Mouse (Mus musculus) stomach, postnatal 0 days (tissue): ENCODE measurements around the gene Armc9. TPM values are rescaled to one million over a fixed set of nuclear protein-coding genes. Genes with fewer than 3 reads are reported as not detected.

Experiments
- ATAC-seq: fragments of 200-750 bp; cut with Nextera tagmentation; 2 replicates; pipeline ENCODE4 v1.8.0; 2017; ENCODE audit not compliant: low FRiP score, low TSS enrichment
- DNase-seq: peaks from one replicate; pipeline ENCODE4 v3.0.0-alpha.2; 2016; ENCODE audit warnings: low spot score
- H3K27ac ChIP-seq: fragments of 300-500 bp; sonication (generic); replicated peaks from 2 replicates; pipeline ENCODE4 v1.5.1; 2014; ENCODE audit warnings: mild to moderate bottlenecking, control low read depth
- H3K27me3 ChIP-seq: fragments of 300-500 bp; sonication (generic); 2 replicates; pipeline ENCODE4 v1.6.1; 2014; ENCODE audit warnings: low read length; ENCODE audit not compliant: control insufficient read depth, insufficient read depth
- H3K36me3 ChIP-seq: fragments of 300-500 bp; sonication (generic); 2 replicates; pipeline ENCODE4 v1.6.1; 2014; ENCODE audit warnings: low read length, mixed read lengths; ENCODE audit not compliant: control insufficient read depth, insufficient read depth
- H3K4me1 ChIP-seq: fragments of 300-500 bp; sonication (generic); replicated peaks from 2 replicates; pipeline ENCODE4 v1.6.1; 2014; ENCODE audit warnings: antibody characterized with exemption; ENCODE audit not compliant: control insufficient read depth, insufficient read depth
- H3K4me2 ChIP-seq: fragments of 300-500 bp; sonication (generic); replicated peaks from 2 replicates; pipeline ENCODE4 v1.6.1; 2014; ENCODE audit warnings: low read depth, mild to moderate bottlenecking, control low read depth, moderate library complexity
- H3K4me3 ChIP-seq: fragments of 300-500 bp; sonication (generic); 2 replicates; pipeline ENCODE4 v1.5.1; 2014; ENCODE audit warnings: low read depth, low read length, control low read depth
- H3K9ac ChIP-seq: fragments of 300-500 bp; sonication (generic); 2 replicates; pipeline ENCODE4 v1.6.1; 2014; ENCODE audit warnings: mild to moderate bottlenecking, low read length, control low read depth, mixed read lengths
- H3K9me3 ChIP-seq: fragments of 300-500 bp; sonication (generic); 2 replicates; pipeline ENCODE4 v1.6.1; 2016; ENCODE audit warnings: low read length; ENCODE audit not compliant: control insufficient read depth
- CTCF ChIP-seq: IDR thresholded peaks from 2 replicates; pipeline ENCODE4 v1.5.1; 2016; ENCODE audit warnings: antibody characterized with exemption, low read depth, mild to moderate bottlenecking, moderate library complexity
- EP300 ChIP-seq: optimal IDR thresholded peaks from 2 replicates; pipeline ENCODE3; 2016; ENCODE audit warnings: antibody characterized with exemption
- WGBS: fragments of 180-500 bp; shearing (Covaris S2); extraction: QIAGEN DNeasy Blood & Tissue Kit; methylation state at CpG from one replicate; pipeline ENCODE4 v1.1.7; 2014; 5-methylcytosine and 5-hydroxymethylcytosine counted together
- polyA plus RNA-seq: library from polyadenylated mRNA; unstranded; fragments of >200 nt; fragmentation: Nextera tagmentation; extraction: Ambion mirVana; gene quantifications from 2 replicates; pipeline ENCODE4 v1.2.1, GENCODE M21; 2015

The Armc9 gene
- polyA plus RNA-seq, 1 experiment from 2014 or later = 7.3 TPM

GRCm38 (mm10) chr1:86287473-86287872, 132.9 kb downstream of the Armc9 start:
- Histone ChIP-seq H3K4me2 (no peak overlapping the region), H3K4me1 (no peaks in the 10 kb centered on the region), H3K36me3 (no peaks in the 10 kb centered on the region), H3K9me3 (no peaks in the 10 kb centered on the region), H3K4me3 (no peak overlapping the region), H3K27me3 (no peaks in the 10 kb centered on the region), H3K27ac (no peak overlapping the region), H3K9ac (no peak overlapping the region)
- ATAC-seq (peak; percentile 76), DNase-seq (no peak)
- TF ChIP-seq EP300 = no peak
- TF ChIP-seq CTCF = no peak
- 75% methylated on average over 4 of the region's 4 CpGs for WGBS

GRCm38 (mm10) chr1:86290452-86290851, 135.9 kb downstream of the Armc9 start:
- no peak for DNase-seq
- Histone ChIP-seq H3K27me3 (no peaks in the 10 kb centered on the region), H3K36me3 (no peaks in the 10 kb centered on the region), H3K4me2 (no peak overlapping the region), H3K9ac (no peak overlapping the region), H3K27ac (no peak overlapping the region), H3K9me3 (no peaks in the 10 kb centered on the region), H3K4me3 (no peak overlapping the region), H3K4me1 (no peaks in the 10 kb centered on the region)
- TF ChIP-seq CTCF = no peak
- no peak for TF ChIP-seq EP300
- ATAC-seq = no peak
- WGBS = 46% methylated on average over 3 of the region's 3 CpGs

- no peaks in the 10 kb centered on the region for H3K4me1 ChIP-seq
- no peak for ATAC-seq
- H3K36me3 ChIP-seq = no peaks in the 10 kb centered on the region
- no peaks in the 10 kb centered on the region for H3K9me3 ChIP-seq
- H3K9ac ChIP-seq = no peak overlapping the region
- H3K27me3 ChIP-seq = no peaks in the 10 kb centered on the region
- TF ChIP-seq EP300 = no peak
- TF ChIP-seq CTCF = no peak
- no peak for DNase-seq
- H3K27ac ChIP-seq = no peak overlapping the region
- H3K4me3 ChIP-seq = no peak overlapping the region
- H3K4me2 ChIP-seq = no peak overlapping the region
- 82% methylated on average over 3 of the region's 3 CpGs for WGBS
These were observed 138.5 kb downstream of the Armc9 start for GRCm38 (mm10) chr1:86293091-86293490.

DNA sequence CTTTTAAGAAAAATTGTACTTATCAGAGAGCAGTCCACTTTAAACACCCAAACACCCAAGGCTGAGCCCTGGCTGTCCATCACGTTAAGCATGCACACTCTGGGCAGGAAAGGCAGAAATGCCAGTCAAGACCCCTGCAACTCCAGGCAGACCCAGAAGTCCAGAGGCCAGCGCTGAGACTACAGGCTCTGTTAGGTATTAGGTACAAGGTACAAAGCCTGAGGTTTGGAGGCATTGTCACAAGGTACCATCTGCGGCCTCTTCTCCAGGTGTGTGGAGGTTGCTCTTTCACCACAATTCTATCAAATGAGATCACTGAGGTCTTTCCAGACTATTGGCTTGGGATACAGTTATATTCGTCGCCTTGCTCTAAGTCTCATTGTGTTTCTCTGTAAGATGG, 139.3 kb downstream of the Armc9 start:
- H3K9ac ChIP-seq = no peak overlapping the region
- H3K4me1 ChIP-seq = no peaks in the 10 kb centered on the region
- H3K4me2 ChIP-seq = no peak overlapping the region
- DNase-seq (no peak), ATAC-seq (no peak)
- no peaks in the 10 kb centered on the region for H3K27me3 ChIP-seq
- TF ChIP-seq EP300 (no peak), CTCF (no peak)
- 84% methylated on average over 5 of the region's 5 CpGs for WGBS
- H3K9me3 ChIP-seq = no peaks in the 10 kb centered on the region
- H3K4me3 ChIP-seq = no peak overlapping the region
- no peaks in the 10 kb centered on the region for H3K36me3 ChIP-seq
- H3K27ac ChIP-seq = no peak overlapping the region

- no peaks in the 10 kb centered on the region for H3K9me3 ChIP-seq
- no peaks in the 10 kb centered on the region for H3K4me1 ChIP-seq
- no peak overlapping the region for H3K4me2 ChIP-seq
- H3K36me3 ChIP-seq = no peaks in the 10 kb centered on the region
- H3K4me3 ChIP-seq = no peak overlapping the region
- TF ChIP-seq EP300 = no peak
- H3K27me3 ChIP-seq = no peaks in the 10 kb centered on the region
- no peak for ATAC-seq
- no peak for DNase-seq
- no peak overlapping the region for H3K9ac ChIP-seq
- H3K27ac ChIP-seq = no peak overlapping the region
- 43% methylated on average over 4 of the region's 4 CpGs for WGBS
These were observed 139.9 kb downstream of the Armc9 start for GRCm38 (mm10) chr1:86294472-86294871.

DNA sequence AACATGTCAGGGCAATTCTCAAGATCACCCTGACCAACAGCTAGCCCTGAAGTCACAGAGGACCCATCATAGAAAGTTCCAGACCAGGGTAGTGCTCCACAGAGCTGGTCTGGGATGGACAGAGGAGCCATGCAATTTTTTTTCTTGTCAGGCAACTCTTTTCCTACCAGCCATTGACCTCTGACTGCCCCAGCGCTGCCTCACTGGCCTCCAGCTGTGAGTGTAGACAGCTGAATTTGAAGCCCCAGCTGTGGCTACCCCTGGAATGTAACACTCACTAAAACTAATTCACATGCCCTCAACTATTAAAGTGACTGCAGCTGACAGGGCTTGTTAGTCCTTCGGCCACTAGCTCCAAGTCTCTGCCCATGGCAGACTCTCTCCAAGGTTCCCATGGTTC, 145.5 kb downstream of the Armc9 start:
- H3K9me3 ChIP-seq = no peaks in the 10 kb centered on the region
- ATAC-seq (no peak), DNase-seq (no peak)
- H3K4me2 ChIP-seq = no peak overlapping the region
- H3K4me3 ChIP-seq = no peak overlapping the region
- no peak overlapping the region for H3K9ac ChIP-seq
- no peaks in the 10 kb centered on the region for H3K4me1 ChIP-seq
- no peak overlapping the region for H3K27ac ChIP-seq
- H3K36me3 ChIP-seq = no peaks in the 10 kb centered on the region
- H3K27me3 ChIP-seq = no peaks in the 10 kb centered on the region; the same call in 1 of the 2 replicates
- TF ChIP-seq EP300 (no peak), CTCF (no peak)
- WGBS = 63% methylated on average over 2 of the region's 2 CpGs
